In the genomic region with DNA sequence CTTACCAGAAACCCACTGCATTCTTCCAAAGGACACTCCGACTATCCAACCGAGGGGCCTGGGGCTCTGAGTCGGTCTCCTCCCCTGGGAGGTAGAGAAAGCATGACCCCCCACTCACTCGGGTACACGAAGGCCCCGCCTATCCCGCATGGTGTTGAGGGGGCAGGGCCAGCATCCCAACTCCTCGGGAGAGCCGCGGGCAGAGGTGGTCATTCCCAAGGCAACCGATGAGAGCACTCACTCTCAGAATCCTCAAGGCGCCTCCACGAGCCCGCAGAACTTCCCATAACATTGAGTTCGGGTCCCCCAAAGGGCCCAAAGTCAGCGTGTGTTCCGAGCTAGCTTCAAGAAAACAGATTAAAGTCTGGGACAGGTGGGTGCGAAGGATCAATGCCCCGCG, we compare ENCODE assay signal across 9 mouse cellular contexts. TPM values are rescaled to one million over a fixed set of nuclear protein-coding genes. Genes with fewer than 3 reads are reported as not detected.
DNase-seq lines count a peak whose midpoint lies in the region; ATAC-seq and TF ChIP-seq lines count a peak whose summit lies in the region.
"Had no signal": no experiment of that assay in that cellular context is flagged by ENCODE, and none has a peak within 500 bp of the region (broad histone marks: within the 10 kb centered on the region; RNA-seq: fewer than 3 reads in every experiment).

No protein-coding gene starts in this region.

- H3K4me2 ChIP-seq in hindbrain, embryonic 15.5 days: peak overlapping the region; percentile 79
- peak overlapping the region; percentile 75 for H3K4me2 ChIP-seq in liver, embryonic 14.5 days (ENCODE audit: low read depth)
- H3K4me2 ChIP-seq in neural tube, embryonic 14.5 days (ENCODE audit: low read depth, low read length): peak overlapping the region; percentile 86

- H3K4me3 ChIP-seq in embryonic facial prominence, embryonic 10.5 days: peak overlapping the region; percentile 69
- H3K4me3 ChIP-seq in hindbrain, embryonic 15.5 days: peak overlapping the region; percentile 66
- H3K4me3 ChIP-seq in liver, embryonic 14.5 days (ENCODE audit: insufficient read depth in 1 of 2, low read depth in 2 of 2, low read length in 2 of 2): peak overlapping the region; percentile 68 to 93
- H3K4me3 ChIP-seq in neural tube, embryonic 14.5 days (ENCODE audit: low read depth, low read length): peak overlapping the region; percentile 51

- ATAC-seq in hindbrain, embryonic 15.5 days (ENCODE audit: low FRiP score, low read depth): peak; percentile 52; the same call in 1 of the 2 replicates
- peak; percentile 48 for ATAC-seq in liver, embryonic 14.5 days (ENCODE audit: insufficient read depth)
- ATAC-seq in neural tube, embryonic 14.5 days (ENCODE audit: low read depth): peak; percentile 77
- ATAC-seq in erythroid progenitor cell, adult 5-6 weeks (replicated peaks; ENCODE audit: low FRiP score, poor library complexity, severe bottlenecking): no peak

- TF ChIP-seq EP300 in liver, embryonic 14.5 days (IDR thresholded peaks at IDR 0.05; ENCODE audit: low read depth): no peak

- TF ChIP-seq CTCF in liver, embryonic 14.5 days (IDR thresholded peaks at IDR 0.05; ENCODE audit: low read depth): no peak

- peaks cover 11% of the 10 kb centered on the region; the same call in 1 of the 2 replicates for H3K36me3 ChIP-seq in embryonic facial prominence, embryonic 10.5 days (replicated peaks)
- peaks cover 4% of the 10 kb centered on the region for H3K36me3 ChIP-seq in hindbrain, embryonic 15.5 days
- H3K36me3 ChIP-seq in liver, embryonic 14.5 days (replicated peaks; ENCODE audit: control insufficient read depth, insufficient read depth, low read depth): no peaks in the 10 kb centered on the region
- H3K36me3 ChIP-seq in neural tube, embryonic 14.5 days (ENCODE audit: control insufficient read depth, insufficient read depth, low read length): no peaks in the 10 kb centered on the region

- 2% methylated on average over 20 of the region's 20 CpGs for WGBS in embryonic facial prominence, embryonic 10.5 days
- 1% methylated on average over 20 of the region's 20 CpGs for WGBS in hindbrain, embryonic 15.5 days
- WGBS in liver, embryonic 14.5 days (ENCODE audit: insufficient replicate concordance): 6% methylated on average over 20 of the region's 20 CpGs
- 1% methylated on average over 20 of the region's 20 CpGs for WGBS in neural tube, embryonic 14.5 days

- peak overlapping the region; percentile 91 for H3K27ac ChIP-seq in embryonic facial prominence, embryonic 10.5 days (replicated peaks)
- H3K27ac ChIP-seq in hindbrain, embryonic 15.5 days (replicated peaks): peak overlapping the region; percentile 92
- H3K27ac ChIP-seq in liver, embryonic 14.5 days: no peak overlapping the region
- H3K27ac ChIP-seq in neural tube, embryonic 14.5 days (ENCODE audit: low read depth, low read length): no peak overlapping the region

- peaks cover 35% of the 10 kb centered on the region for H3K27me3 ChIP-seq in embryonic facial prominence, embryonic 10.5 days (replicated peaks; ENCODE audit: low read depth, poor library complexity, severe bottlenecking)
- peaks cover 3% of the 10 kb centered on the region for H3K27me3 ChIP-seq in hindbrain, embryonic 15.5 days
- no peaks in the 10 kb centered on the region for H3K27me3 ChIP-seq in liver, embryonic 14.5 days (ENCODE audit: control insufficient read depth, insufficient read depth, low read length)
- H3K27me3 ChIP-seq in neural tube, embryonic 14.5 days (ENCODE audit: control insufficient read depth, insufficient read depth, low read length): no peaks in the 10 kb centered on the region

- H3K9ac ChIP-seq in hindbrain, embryonic 15.5 days: peak overlapping the region; percentile 55
- peak overlapping the region; percentile 67 for H3K9ac ChIP-seq in liver, embryonic 14.5 days (replicated peaks)
- H3K9ac ChIP-seq in neural tube, embryonic 14.5 days (replicated peaks; ENCODE audit: low read depth, low read length): peak overlapping the region; percentile 49

- DNase-seq in kidney, adult 11 months: peak; percentile 64
- DNase-seq in kidney, adult 9 months: no peak
- peak; percentile 59 for DNase-seq in R1 (ENCODE audit: low read depth, low spot score)
- peak; percentile 67 for DNase-seq in embryonic facial prominence, embryonic 10.5 days (ENCODE audit: low spot score)
- DNase-seq in liver, embryonic 14.5 days (ENCODE audit: low read depth in 3 of 3, low spot score in 3 of 3): no peak

- H3K4me1 ChIP-seq in embryonic facial prominence, embryonic 10.5 days: peaks cover 31% of the 10 kb centered on the region
- H3K4me1 ChIP-seq in hindbrain, embryonic 15.5 days (replicated peaks): peaks cover 18% of the 10 kb centered on the region
- peaks cover 3 to 10% of the 10 kb centered on the region in 2 experiments; a peak in 3 of 4 replicates for H3K4me1 ChIP-seq in liver, embryonic 14.5 days (replicated peaks; ENCODE audit: control insufficient read depth in 2 of 2, insufficient read depth in 2 of 2, low read length in 1 of 2)
- peaks cover 3% of the 10 kb centered on the region; the same call in 1 of the 2 replicates for H3K4me1 ChIP-seq in neural tube, embryonic 14.5 days (ENCODE audit: control insufficient read depth, insufficient read depth, low read length)

- H3K9me3 ChIP-seq in embryonic facial prominence, embryonic 10.5 days: no peaks in the 10 kb centered on the region
- H3K9me3 ChIP-seq in hindbrain, embryonic 15.5 days: no peaks in the 10 kb centered on the region
- no peaks in the 10 kb centered on the region for H3K9me3 ChIP-seq in liver, embryonic 14.5 days (ENCODE audit: control insufficient read depth, low read length)
- no peaks in the 10 kb centered on the region for H3K9me3 ChIP-seq in neural tube, embryonic 14.5 days (ENCODE audit: control insufficient read depth, low read length)

RNA-seq across cellular contexts. Expression of gene Apobr, which starts 2.0 kb away (rescaled TPM):
- 0.29 and 0.41 TPM in 2 replicates for polyA plus RNA-seq in embryonic facial prominence, embryonic 10.5 days (2016; fragmentation: Nextera tagmentation; extraction: Ambion mirVana)
- polyA plus RNA-seq in hindbrain, embryonic 15.5 days (2015; fragmentation: Nextera tagmentation; extraction: Ambion mirVana): 0.46 and 0.52 TPM in 2 replicates
- polyA plus RNA-seq in liver, embryonic 14.5 days (2012; rRNA removed): 1.2 and 1.6 TPM in 2 replicates
- 0.69 TPM in 2 replicates for polyA plus RNA-seq in liver, embryonic 14.5 days (2014; fragmentation: Nextera tagmentation; extraction: Ambion mirVana)
- polyA plus RNA-seq in neural tube, embryonic 14.5 days (2014; fragmentation: Nextera tagmentation; extraction: Ambion mirVana): 0.06 and 0.70 TPM in 2 replicates
- 5.9 and 12.3 TPM in 2 replicates for total RNA-seq in erythroid progenitor cell, adult 5-6 weeks (2015; ENCODE audit: low replicate concordance)
- total RNA-seq in erythroid progenitor cell, adult 5-6 weeks (2017; ENCODE audit: low replicate concordance): 3.2 and 6.1 TPM in 2 replicates

RNA-seq across cellular contexts. Expression of gene Cln3, which starts 2.9 kb away (rescaled TPM):
- polyA plus RNA-seq in embryonic facial prominence, embryonic 10.5 days (2016; fragmentation: Nextera tagmentation; extraction: Ambion mirVana): 22.9 and 27.1 TPM in 2 replicates
- polyA plus RNA-seq in hindbrain, embryonic 15.5 days (2015; fragmentation: Nextera tagmentation; extraction: Ambion mirVana): 33.4 and 37.2 TPM in 2 replicates
- 8.4 and 8.8 TPM in 2 replicates for polyA plus RNA-seq in liver, embryonic 14.5 days (2012; rRNA removed)
- polyA plus RNA-seq in liver, embryonic 14.5 days (2014; fragmentation: Nextera tagmentation; extraction: Ambion mirVana): 7.2 and 9.7 TPM in 2 replicates
- 24.9 and 26.6 TPM in 2 replicates for polyA plus RNA-seq in neural tube, embryonic 14.5 days (2014; fragmentation: Nextera tagmentation; extraction: Ambion mirVana)
- 2.9 and 17.2 TPM in 2 replicates for total RNA-seq in erythroid progenitor cell, adult 5-6 weeks (2015; ENCODE audit: low replicate concordance)
- 1.9 and 3.9 TPM in 2 replicates for total RNA-seq in erythroid progenitor cell, adult 5-6 weeks (2017; ENCODE audit: low replicate concordance)

RNA-seq across cellular contexts. Expression of gene Il27, which starts 12.0 kb away (rescaled TPM):
- polyA plus RNA-seq in embryonic facial prominence, embryonic 10.5 days (2016; fragmentation: Nextera tagmentation; extraction: Ambion mirVana): not detected in 2 replicates
- polyA plus RNA-seq in hindbrain, embryonic 15.5 days (2015; fragmentation: Nextera tagmentation; extraction: Ambion mirVana): not detected in 2 replicates
- 0.07 TPM in 1 of 2 replicates, not detected in the other for polyA plus RNA-seq in liver, embryonic 14.5 days (2012; rRNA removed)
- polyA plus RNA-seq in liver, embryonic 14.5 days (2014; fragmentation: Nextera tagmentation; extraction: Ambion mirVana): not detected in 2 replicates
- not detected in 2 replicates for polyA plus RNA-seq in neural tube, embryonic 14.5 days (2014; fragmentation: Nextera tagmentation; extraction: Ambion mirVana)
- 1.3 TPM in 1 of 2 replicates, not detected in the other for total RNA-seq in erythroid progenitor cell, adult 5-6 weeks (2015; ENCODE audit: low replicate concordance)
- not detected in 2 replicates for total RNA-seq in erythroid progenitor cell, adult 5-6 weeks (2017; ENCODE audit: low replicate concordance)
- total RNA-seq: layer of hippocampus, adult 8-10 months had no signal

RNA-seq across cellular contexts. Expression of gene Eif3c, which starts 16.5 kb away (rescaled TPM):
- 223 and 224 TPM in 2 replicates for polyA plus RNA-seq in embryonic facial prominence, embryonic 10.5 days (2016; fragmentation: Nextera tagmentation; extraction: Ambion mirVana)
- polyA plus RNA-seq in hindbrain, embryonic 15.5 days (2015; fragmentation: Nextera tagmentation; extraction: Ambion mirVana): 176 and 179 TPM in 2 replicates
- 45.7 and 58.0 TPM in 2 replicates for polyA plus RNA-seq in liver, embryonic 14.5 days (2012; rRNA removed)
- 94.4 and 96.2 TPM in 2 replicates for polyA plus RNA-seq in liver, embryonic 14.5 days (2014; fragmentation: Nextera tagmentation; extraction: Ambion mirVana)
- 156 and 171 TPM in 2 replicates for polyA plus RNA-seq in neural tube, embryonic 14.5 days (2014; fragmentation: Nextera tagmentation; extraction: Ambion mirVana)
- 42.3 and 63.8 TPM in 2 replicates for total RNA-seq in erythroid progenitor cell, adult 5-6 weeks (2015; ENCODE audit: low replicate concordance)
- 77.8 and 113 TPM in 2 replicates for total RNA-seq in erythroid progenitor cell, adult 5-6 weeks (2017; ENCODE audit: low replicate concordance)

RNA-seq across cellular contexts. Expression of gene Nupr1, which starts 47.9 kb away (rescaled TPM):
- polyA plus RNA-seq in embryonic facial prominence, embryonic 10.5 days (2016; fragmentation: Nextera tagmentation; extraction: Ambion mirVana): 0.92 and 1.2 TPM in 2 replicates
- 11.7 and 14.9 TPM in 2 replicates for polyA plus RNA-seq in hindbrain, embryonic 15.5 days (2015; fragmentation: Nextera tagmentation; extraction: Ambion mirVana)
- 1.9 and 2.6 TPM in 2 replicates for polyA plus RNA-seq in liver, embryonic 14.5 days (2012; rRNA removed)
- polyA plus RNA-seq in liver, embryonic 14.5 days (2014; fragmentation: Nextera tagmentation; extraction: Ambion mirVana): 1.3 and 3.2 TPM in 2 replicates
- polyA plus RNA-seq in neural tube, embryonic 14.5 days (2014; fragmentation: Nextera tagmentation; extraction: Ambion mirVana): 2.2 and 10.8 TPM in 2 replicates
- total RNA-seq in erythroid progenitor cell, adult 5-6 weeks (2015; ENCODE audit: low replicate concordance): 2.5 TPM in 1 of 2 replicates, not detected in the other
- 1.2 and 15.8 TPM in 2 replicates for total RNA-seq in erythroid progenitor cell, adult 5-6 weeks (2017; ENCODE audit: low replicate concordance)

Comparison
In these comparisons a context has a peak if more than half of its experiments do, and no peak if none do; other contexts are left out.
1. DNase-seq: peak in kidney, adult 11 months (single experiment), R1 (single experiment) and embryonic facial prominence, embryonic 10.5 days (single experiment); none in kidney, adult 9 months (single experiment) and liver, embryonic 14.5 days (0 of 3).
2. H3K27ac ChIP-seq: peak in embryonic facial prominence, embryonic 10.5 days (single experiment) and hindbrain, embryonic 15.5 days (single experiment); none in liver, embryonic 14.5 days (single experiment) and neural tube, embryonic 14.5 days (single experiment).
3. Peak in every context shown above with its lines, with median percentiles within 50 percentile points of each other: H3K4me3 ChIP-seq, H3K4me2 ChIP-seq and H3K9ac ChIP-seq.